Mouse (Mus musculus): ENCODE data around the gene Frmd4b.
A peak's percentile ranks its signal among the peaks of the same experiment; 100 is the strongest.

Gene Frmd4b

DNA sequence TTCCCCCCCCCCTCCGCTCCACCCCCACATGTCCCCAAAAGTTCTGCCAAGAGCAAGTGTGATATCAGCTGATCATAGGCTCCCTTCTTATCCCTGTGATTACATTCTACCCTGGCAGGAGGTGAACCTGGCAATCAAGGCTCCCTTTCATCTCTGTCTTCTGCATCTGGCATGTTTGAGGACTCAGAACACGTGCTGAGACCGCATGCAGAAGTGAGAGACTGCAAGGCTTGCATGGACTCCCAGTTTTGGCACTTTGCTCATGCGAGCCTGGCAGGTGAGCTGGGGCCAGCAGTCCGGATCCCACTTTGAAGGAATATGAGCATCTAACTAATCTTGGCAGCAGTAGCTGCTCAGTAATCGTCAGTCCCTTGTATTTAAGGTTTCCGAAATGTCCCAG is 39.1 kb downstream of the Frmd4b start:
- DNase-seq = no peak

DNA sequence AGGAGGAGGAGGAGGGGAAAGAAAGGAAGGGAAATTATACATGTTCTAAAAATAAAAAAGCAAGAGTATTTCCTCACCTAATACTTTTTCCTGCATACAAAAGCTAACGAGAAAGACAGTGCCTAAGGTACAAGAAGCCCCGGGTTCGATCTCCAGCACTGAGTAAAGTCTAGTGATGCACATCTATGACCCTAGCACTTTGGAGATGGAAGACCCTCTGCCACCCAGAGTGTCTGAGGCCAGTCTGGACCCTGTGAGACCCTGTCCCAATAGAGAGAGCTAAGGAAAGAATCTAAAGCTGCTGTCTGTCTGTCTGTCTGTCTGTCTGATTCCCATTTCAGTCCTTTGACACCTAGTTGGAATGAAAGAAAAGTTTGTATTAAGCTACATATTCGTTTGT is 40.0 kb downstream of the Frmd4b start:
- no peak for DNase-seq

DNA sequence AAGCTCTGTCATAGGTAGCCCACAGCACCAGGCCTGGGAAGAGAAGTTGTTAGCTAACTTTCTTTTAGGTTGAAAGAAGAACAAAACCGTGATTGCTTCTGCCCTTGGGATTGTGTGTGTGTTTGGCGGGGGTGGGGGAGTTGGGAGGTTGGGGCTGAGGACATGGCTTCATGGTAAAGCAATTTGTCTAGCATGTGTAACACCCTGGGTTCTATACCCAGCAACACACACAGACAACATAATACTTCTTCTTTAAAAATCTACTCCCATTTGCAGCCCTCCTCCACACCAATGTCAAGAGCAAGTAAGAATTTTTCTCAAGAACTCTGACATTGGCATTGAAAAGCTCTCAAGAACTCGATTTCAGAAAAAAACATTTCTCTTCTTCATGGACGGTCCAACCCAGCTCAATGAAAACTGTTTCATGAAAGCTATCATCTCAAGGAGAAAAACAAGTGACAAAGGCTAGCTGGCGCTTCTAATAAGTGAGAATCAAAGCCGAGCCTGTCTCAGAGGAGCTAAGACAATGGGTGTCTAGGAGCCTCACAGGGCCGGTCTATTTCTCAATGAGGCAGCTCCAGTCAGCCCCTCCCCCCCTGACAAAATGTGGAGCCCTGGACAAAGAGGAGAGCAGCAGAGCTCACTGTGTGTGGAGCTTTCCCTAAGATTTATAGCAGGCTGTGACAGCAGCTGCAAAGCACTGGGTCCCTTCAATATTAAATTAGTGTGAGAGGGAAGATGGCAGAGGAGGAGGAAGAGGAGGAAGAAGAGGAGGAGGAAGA is 40.6 kb downstream of the Frmd4b start:
- DNase-seq = no peak

DNA sequence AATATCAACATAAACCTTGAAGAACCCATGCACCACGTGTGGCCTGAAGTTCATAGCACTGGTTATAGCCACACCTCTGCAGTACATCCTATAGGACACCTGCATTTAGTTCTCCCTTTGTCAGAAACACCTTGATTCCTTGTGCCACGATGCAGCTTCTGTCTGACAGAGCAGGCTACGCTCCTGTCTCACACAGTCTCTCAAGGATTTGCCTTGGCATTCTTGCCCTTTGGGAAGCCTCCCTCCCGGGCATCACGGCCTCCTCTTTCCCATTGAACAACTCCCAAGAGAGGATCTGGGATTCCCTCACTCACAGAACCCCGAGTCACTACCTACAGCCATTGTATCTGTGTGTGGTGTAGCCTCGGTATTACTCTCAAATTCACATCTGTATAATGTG is 41.2 kb downstream of the Frmd4b start:
- DNase-seq = no peak

DNA sequence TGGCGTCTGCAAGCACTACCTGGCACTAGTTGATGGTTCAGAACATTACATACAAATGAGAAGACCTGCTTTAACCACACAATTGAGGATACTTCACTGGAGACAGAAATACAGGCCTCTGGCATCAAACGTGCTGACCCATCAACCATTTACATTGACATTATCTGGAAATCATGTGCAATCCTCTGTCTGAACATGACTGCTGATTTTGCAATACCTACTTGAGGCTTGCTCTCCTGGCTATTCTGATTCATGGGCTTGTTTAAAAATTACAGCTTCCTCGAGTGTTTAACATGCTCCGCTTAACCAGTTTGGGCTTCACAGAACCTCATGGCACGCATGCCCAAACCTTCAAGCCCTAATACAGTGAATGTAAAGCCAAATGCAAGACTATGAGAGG is 42.4 kb downstream of the Frmd4b start:
- no peak for DNase-seq

DNA sequence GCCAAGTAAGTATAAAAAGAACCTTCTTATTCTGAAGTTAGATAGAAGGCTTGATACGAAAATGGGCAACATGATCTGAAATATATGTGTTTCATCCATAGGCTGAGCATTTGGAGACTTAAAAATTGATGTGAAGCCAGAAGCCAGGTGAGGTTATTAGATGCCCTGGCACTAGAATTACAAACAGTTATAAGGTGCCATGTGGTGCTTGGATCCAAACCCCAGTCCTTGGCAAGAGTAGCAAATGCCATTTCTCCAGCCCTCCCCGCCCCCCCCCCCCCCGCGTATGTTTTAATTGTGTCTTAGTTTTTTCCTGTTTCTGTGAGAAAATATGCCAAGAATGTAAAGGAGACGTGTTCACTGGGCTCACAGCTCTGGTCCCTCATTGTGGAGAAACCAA is 45.1 kb downstream of the Frmd4b start:
- no peak for DNase-seq

DNA sequence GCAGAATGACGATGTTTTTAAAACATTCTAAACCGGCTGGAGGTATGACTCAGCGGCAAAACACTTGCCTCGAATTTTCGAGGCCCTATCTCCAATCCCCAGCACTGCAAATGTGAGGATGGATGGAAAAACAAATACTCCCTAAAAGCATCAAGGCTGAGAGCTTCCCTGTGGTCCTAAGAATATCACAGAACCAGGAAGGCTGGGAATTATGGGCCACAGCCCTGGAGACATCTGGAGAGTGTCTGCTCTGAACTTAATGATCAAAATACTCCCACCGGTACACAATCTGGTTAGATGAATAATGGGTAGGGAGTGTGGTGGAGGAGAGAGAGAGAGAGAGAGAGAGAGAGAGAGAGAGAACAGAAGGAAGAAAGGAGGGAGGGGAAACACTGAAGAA is 48.8 kb downstream of the Frmd4b start:
- no peak for DNase-seq

DNA sequence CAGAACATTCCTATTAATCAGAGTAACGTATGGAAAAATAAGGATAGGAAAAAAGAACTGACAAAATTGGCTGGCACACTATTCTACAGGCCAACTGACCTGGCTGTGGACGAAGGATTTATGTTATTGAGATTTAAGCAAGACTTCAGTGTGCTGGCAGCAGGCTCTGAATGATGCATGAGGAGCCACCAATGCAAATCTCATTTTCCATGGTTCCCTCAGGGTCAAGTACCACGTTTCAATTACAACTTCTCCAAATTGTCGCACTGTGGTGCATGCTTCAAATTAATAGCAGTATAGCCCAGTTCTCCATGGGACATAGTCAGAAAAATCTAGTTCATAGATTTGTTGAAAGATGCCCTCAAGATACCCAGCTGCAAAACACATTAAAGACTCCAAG is 50.6 kb downstream of the Frmd4b start:
- no peak for DNase-seq

DNA sequence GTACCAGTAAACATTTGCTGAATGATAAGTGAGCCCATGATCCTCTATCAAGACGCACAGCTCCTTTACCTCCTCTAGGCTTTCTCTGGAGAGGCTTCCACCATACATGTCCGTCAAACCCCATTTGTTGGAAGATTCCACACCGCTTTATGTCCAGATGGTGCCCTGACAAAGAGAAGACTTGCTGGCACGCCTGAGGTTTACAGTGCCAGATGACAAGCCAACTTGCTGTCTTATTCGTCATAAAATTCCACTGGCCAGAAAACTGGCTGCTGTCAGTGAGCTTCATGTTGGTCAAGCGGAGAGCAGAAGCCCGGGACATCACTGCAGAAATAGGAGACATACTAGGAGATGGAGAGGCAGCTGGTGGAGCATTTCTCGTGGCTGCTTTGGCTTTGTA is 60.2 kb downstream of the Frmd4b start:
- peak; percentile 16 for DNase-seq

DNA sequence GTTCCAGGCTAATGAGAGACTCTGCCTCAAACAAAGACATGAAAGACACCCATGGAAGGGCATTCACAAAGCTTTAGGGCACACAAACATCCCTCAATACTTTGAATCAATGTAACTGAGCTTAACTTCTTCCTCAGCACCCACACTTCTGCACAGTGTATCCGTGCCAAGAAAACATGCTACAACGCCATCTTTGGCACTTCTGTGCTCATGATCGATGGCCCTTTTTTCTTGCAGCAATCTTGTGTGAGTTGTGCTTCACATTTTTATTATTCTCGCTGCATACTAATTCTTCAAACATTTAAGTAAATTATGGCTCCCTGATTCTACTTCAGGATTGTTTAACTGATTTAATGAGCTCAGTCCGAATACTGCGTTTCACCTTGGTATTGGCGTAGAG is 61.7 kb downstream of the Frmd4b start:
- DNase-seq = no peak

DNA sequence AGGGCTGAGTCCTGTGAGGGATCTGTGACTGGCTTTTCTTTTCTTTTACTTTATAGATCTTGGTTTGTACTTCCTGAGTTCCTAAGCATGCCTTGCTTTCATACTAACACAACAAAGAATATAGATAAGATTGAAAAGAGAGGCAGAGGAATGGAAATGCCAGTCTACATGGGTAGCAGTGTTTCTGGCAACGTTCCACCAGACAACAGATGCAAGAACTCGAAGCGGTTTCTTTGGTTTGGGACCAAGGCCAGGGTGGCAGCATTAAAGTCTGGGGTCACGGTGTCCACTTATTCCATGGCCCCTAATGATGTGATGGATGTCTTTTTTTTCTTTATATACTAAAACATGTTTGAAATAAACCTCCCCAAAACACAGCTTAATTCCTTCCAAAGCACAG is 63.9 kb downstream of the Frmd4b start:
- DNase-seq = no peak

DNA sequence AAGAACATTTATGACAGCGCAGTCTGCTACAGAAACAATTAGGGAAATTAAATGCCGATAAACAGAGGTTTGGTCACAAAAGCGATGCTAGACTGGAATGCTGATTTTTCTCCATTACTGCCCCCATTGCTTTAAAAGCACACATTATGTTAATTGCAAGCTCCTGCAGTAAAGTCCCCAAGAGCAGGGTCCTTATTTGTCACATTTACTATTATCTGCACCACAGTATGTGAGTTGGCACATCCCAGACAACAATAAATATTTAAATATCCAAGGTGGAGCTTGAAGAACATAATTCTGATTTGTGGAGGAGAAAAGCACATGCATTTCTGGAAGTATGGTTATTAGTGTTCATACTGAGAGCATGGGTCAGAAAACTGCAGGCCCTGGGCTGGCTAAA is 64.8 kb downstream of the Frmd4b start:
- DNase-seq = no peak

DNA sequence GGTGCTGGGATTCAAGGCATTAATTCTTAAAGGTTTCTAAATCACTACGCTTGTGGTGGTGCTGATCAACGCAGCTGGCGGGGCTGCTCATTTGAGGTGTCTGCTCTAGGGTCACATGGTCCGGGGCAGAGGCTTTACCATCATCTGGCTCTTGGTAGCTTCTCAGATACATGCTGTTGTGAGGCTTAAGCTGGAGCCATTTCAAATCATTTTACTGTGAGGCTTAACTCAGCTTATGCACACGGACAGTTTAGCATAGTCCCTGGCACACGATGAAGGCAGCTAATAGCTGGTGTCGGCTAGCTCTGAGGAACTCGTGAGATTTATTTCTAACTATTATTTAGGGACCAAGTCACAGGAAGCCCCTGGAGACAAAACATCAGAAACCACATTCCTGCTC is 65.5 kb downstream of the Frmd4b start:
- no peak for DNase-seq

DNA sequence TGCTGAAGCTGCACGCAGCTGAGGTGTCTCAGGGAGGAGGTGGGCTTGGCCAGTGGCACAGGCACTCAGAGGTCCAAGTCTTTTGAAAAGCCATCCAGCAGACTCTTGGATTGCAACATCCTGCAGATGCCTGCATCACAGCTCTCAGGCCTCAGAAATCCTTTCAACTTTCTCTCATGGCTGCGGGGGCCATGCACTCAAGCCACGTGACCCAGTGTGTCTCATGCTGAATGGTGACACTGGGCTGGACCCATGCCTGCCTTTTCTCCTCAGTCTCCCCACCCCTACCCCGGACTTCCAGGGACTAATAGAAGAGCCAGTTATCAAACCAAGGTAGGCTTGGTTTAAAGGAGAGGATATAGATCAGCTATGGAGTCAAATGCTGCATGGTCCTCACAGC is 66.2 kb downstream of the Frmd4b start:
- no peak for DNase-seq

DNA sequence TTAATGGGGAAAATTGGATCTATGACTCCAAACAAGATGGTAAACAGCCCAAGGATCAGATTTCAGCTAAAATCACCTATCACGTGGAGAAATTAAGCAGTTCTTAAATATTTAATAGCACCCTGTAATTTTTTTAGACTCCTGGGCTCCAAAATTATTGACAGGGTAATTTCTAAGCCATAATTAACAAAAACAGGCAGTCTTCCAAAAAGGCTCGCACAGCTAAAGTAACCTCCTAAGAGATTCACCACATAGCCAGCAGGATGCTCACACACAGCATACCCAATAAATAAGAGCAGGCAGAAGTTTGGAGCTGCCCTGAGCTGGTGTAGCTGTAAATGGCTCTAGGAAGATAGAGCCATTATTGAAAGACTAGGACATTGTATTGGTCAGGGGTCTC is 76.9 kb downstream of the Frmd4b start:
- no peak for DNase-seq

DNA sequence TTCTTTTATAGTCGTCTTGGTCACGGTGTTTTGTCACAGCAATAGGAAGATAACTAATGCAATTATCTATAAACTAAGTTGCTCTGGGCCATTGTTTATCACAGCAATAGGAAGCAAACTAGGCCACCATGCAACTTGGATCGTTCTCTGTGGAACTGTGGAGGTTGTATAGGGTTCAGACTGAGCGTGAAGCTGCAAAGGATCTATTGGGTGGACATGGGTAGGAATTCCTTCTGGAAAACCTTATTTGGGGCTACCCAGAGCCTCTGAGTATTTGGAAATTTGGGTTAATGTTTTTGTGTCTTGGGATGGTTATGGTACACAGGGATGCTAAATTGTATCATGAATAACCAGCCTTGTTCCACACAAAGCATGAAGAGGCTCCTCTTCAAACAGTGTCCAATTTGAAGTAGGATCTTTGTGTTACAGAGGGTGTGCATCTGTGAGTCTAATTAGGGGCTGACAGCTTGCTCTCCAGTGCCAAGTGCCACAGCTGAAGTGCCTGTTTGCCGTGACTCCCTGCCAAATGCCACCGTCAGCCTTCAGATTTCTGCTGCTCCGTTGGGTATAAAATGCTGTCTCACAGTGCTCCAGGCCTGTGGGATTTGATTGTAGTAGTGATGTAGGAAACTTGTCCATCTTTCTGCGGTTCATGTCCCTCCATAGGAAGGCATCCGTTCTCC is 81.4 kb downstream of the Frmd4b start:
- peak; percentile 89 for DNase-seq

DNA sequence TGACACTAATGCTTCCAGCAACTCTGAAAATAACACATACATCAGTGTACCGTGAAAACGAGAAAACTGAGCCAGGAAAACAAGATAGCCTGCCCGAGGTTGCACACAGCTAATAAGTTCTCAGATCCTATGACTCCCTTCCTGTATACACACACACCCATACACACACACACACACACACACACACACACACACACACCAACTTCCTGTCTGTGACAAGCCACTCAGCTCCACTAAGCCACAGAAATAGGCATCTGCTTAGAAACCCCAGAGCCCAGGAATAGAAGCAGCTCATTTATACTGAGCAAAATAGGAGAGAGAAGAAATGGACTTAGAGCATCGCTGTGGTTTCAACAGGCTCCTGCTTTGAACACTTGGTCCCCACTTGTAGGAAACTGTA is 86.3 kb downstream of the Frmd4b start:
- peak; percentile 14 for DNase-seq

DNA sequence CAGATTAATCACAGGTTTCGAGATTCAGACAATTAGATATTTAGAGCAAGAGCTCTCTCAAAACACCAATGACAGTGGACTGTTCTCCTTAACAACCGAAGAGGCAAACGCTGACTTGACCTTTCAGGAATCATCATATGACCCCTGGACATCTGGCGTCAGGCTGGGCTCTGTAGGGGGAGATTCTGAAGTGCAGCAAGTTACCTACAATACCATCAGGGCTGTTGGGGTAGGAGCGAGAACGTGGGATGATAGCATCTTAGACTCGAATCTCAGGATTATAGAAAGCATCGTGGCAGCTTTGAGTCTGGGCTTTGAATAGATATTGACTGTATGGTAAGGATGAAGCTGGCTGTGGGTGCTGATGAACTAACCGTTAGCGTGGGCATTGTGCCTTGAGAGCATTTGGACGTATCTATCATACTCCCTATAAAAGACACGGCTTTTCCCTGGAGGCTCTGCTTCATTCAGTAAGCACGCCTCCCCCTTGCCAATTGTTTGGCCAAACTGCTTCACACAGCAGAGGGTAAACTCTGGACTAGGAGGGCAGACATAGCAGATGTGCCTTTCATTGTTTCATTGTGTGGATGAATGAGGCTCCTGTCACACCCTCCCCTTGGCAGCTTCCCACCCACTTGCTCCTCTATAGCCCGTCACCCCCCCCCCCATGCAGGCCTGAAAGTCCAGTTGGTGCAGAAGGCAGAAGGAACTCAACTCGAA is 88.2 kb downstream of the Frmd4b start:
- peak; percentile 55 for DNase-seq

DNA sequence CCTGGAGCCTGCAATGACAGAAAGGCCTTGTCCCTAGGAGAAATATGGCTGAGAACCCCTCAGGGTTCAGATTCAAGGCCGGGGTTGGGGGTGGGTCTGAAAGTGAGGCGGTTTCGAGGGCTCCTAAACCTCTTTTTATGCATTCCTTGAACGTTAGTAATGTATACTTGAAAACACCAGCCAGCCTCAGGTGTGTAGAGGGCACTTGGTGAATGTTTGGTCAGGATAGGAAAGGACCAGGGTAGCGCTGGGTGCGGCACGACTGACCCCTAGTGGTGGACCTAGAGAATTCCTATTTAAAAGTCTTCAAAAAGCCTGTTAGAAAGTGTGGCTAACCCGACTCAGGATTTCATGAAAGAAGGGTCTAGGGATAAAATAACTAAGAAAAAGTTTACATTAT is 91.2 kb downstream of the Frmd4b start:
- no peak for DNase-seq

DNA sequence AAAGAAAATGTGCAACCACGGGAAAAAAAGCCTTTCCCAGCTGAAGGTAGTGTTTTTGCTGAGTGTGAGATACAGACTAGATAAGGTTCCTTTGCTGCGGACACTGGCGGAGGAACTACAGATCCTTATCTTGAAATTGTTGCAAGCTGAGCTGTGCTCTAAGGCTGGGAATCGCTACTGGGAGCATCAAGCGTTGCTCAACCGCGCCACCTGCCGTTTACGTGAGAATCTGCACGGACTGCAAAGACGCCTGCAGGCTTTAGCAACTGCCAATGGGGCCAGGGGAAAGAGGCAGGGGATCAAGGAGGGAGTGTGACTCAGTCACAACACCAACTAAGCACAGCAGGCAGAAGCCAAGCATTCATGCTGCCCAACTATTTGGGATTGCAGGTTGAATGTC is 94.2 kb downstream of the Frmd4b start:
- DNase-seq = peak; percentile 56

DNA sequence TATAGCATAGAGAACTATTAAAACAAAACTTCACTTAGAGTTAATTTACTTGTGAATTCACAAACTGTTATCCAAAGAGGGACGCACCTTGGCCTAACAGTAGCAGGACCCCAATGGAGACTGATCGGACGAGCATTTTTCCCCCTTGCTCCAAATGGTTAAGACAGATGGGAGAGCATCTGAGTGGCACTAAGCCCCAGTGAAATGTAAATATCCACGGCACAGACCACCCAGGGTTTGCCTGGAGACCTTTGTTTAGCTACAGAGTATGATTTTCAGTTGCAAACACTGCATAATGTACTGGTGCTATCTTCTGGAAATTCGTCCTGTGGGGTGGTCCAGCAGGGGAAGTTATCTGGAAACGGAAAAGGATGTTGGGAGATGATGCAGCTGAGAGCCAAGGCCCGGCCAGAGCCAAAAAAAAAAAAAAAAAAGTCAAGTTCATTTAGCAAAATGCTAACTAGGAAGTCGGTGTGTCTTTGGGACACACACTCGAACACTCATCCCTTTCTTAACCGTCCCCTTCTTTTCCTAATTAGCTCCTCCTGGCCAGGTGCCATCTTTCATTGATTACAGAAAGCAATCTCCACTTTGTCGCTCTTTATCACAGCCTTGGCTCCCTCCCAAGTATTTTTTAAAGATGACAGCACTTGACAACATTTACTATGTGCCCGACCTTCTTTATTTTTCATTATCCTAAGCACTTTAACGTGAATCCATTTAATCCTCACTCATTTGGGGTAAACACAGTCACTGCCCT is 95.9 kb downstream of the Frmd4b start:
- no peak for DNase-seq

DNA sequence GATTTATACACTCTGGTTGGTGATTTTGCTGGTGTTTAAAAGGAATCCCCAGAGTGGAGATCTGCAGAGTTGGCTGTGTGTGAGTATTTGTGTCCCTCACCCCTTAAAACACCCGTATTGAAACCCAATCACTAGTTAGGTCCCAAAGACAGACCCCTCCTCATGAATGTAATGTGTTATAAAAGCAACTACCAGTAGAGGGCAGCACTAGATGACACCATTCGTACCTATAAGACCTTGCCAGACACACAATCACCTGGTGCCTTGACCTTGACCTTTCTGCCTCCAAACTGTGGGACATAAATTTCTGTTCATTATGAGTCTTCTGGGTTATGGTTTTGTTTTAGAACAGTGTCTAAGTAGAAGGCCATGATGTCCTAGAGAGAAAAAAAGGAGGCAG is 96.8 kb downstream of the Frmd4b start:
- DNase-seq = no peak

DNA sequence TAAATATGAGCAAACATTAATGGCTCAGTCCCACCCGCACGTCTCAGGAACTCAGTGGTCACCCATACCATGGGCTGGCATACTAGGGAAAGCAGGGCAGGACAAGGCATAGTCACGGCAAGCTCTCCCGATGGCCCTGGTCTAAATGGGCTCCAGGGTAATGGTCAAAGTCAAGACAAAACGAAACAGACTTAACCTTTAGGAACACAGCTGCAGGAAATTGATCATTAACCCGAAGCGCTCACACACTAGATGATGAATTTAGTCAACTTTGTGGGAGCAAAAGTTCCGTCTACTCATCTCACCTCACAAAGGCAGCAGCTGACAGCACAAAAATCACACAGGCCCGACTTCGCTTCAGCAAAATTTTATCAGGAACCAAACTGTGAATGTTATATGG is 97.8 kb downstream of the Frmd4b start:
- no peak for DNase-seq

All from layer of hippocampus, adult 9-11 months (tissue).